Mouse (Mus musculus) thymus, adult 2 months (tissue): ENCODE results near the gene Plxdc1. TPM values are rescaled to one million over a fixed set of nuclear protein-coding genes. Genes with fewer than 3 reads are reported as not detected.

ENCODE experiments used
- DNase-seq: peaks from one replicate; pipeline ENCODE4 v3.0.0; 2021
- H3K27ac ChIP-seq: fragments of 200-500 bp; 2 replicates; pipeline ENCODE4 v1.5.1; 2012; ENCODE audit warnings: low read length, control low read depth; ENCODE audit not compliant: control insufficient read depth, insufficient read depth
- H3K27me3 ChIP-seq: fragments of 200-500 bp; 2 replicates; pipeline ENCODE4 v1.6.1; 2012; ENCODE audit warnings: mild to moderate bottlenecking, low read length, moderate library complexity, mixed read lengths; ENCODE audit not compliant: control insufficient read depth, insufficient read depth
- H3K36me3 ChIP-seq: fragments of 200-500 bp; 2 replicates; pipeline ENCODE4 v1.6.1; 2012; ENCODE audit warnings: mild to moderate bottlenecking, low read length, moderate library complexity; ENCODE audit not compliant: control insufficient read depth, insufficient read depth
- H3K4me1 ChIP-seq: fragments of 200-500 bp; replicated peaks from 2 replicates; pipeline ENCODE4 v1.6.1; 2012; ENCODE audit warnings: low read length; ENCODE audit not compliant: control insufficient read depth, insufficient read depth
- H3K4me3 ChIP-seq: fragments of 200-500 bp; 2 replicates; pipeline ENCODE4 v1.5.1; 2012; ENCODE audit warnings: mild to moderate bottlenecking, low read length, control low read depth, moderate library complexity; ENCODE audit not compliant: control insufficient read depth, insufficient read depth
- CTCF ChIP-seq: fragments of 200-500 bp; IDR thresholded peaks from 2 replicates; pipeline ENCODE4 v1.5.1; 2012; ENCODE audit warnings: mild to moderate bottlenecking, control low read depth, low read length, moderate library complexity, borderline replicate concordance; ENCODE audit not compliant: control insufficient read depth, poor library complexity, insufficient read depth; ENCODE audit errors: extremely low read depth
- POLR2A ChIP-seq: fragments of 200-500 bp; IDR thresholded peaks from 2 replicates; pipeline ENCODE4 v1.6.1; 2012; ENCODE audit warnings: mild to moderate bottlenecking, low read length, control low read depth, moderate library complexity; ENCODE audit not compliant: control insufficient read depth, poor library complexity, insufficient read depth; ENCODE audit errors: extremely low read depth
- WGBS: fragments of 180-500 bp; shearing (Covaris S2); methylation state at CpG from one replicate; pipeline ENCODE4 v1.1.7; 2018; 5-methylcytosine and 5-hydroxymethylcytosine counted together
- polyA plus RNA-seq: library from polyadenylated mRNA; depleted of rRNA; stranded (reverse); fragments of >200 nt; gene quantifications from 2 replicates; pipeline ENCODE4 v1.2.3, GENCODE M21; 2012

Plxdc1 gene
- polyA plus RNA-seq, 1 experiment = 77.5 TPM

- Histone ChIP-seq H3K27ac (peak within 1 kb of the TSS; percentile 99), H3K4me1 (peaks cover 54% of the 10 kb centered on the region), H3K36me3 (peaks cover 15% of the 10 kb centered on the region; the same call in 1 of the 2 replicates), H3K4me3 (peak within 1 kb of the TSS; percentile 95), H3K27me3 (no peaks in the 10 kb centered on the region)
- TF ChIP-seq CTCF (no peak), POLR2A (peak; percentile 88)
- peak; percentile 83 for DNase-seq
- under 1% methylated on average over 26 of the region's 26 CpGs for WGBS
These were observed 9.5 kb upstream of the Plxdc1 start, which contains the start of gene Arl5c for GRCm38 (mm10) chr11:97995564-97996288. Arl5c (minus strand) TSS chr11:97996181.

DNA sequence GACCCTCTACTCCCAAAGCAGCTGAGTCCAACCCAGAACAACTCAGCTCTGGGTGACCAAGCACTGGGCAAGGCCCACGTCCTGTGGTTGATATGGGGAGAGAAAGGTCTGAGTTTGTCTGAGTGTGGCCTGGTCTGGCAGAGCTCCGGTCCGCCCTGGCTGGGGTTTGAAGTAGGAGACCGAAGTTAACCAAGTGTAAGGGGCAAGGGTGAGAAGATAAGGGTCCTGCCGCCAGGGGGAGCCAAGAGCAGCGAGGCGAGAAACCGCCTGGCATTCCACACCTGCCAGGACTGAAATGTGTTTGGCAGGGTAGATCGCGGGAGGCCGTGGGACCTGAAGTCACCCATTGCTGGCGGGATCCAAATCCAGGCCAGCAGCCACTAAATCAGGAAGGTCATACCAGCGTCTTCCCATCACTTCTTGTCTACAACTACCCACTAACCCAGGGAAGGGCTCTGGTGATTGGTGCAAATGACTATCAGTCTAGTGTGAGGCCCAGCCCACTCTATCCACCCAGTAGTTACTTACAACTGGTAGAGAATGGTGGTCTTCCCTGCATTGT, 8.4 kb upstream of the Plxdc1 start:
- peaks cover 54% of the 10 kb centered on the region for H3K4me1 ChIP-seq
- H3K27ac ChIP-seq = peak overlapping the region; percentile 99
- TF ChIP-seq POLR2A (peak; percentile 50; the same call in 1 of the 2 replicates), CTCF (peak; percentile 96)
- no peaks in the 10 kb centered on the region for H3K27me3 ChIP-seq
- DNase-seq = peak; percentile 95
- WGBS = under 1% methylated on average over 13 of the region's 13 CpGs
- peak overlapping the region; percentile 95 for H3K4me3 ChIP-seq
- peaks cover 15% of the 10 kb centered on the region; the same call in 1 of the 2 replicates for H3K36me3 ChIP-seq

- peak overlapping the region; percentile 95 for H3K27ac ChIP-seq
- under 1% methylated on average over 26 of the region's 26 CpGs for WGBS
- peaks cover 15% of the 10 kb centered on the region; the same call in 1 of the 2 replicates for H3K36me3 ChIP-seq
- H3K4me3 ChIP-seq = peak overlapping the region; percentile 100
- DNase-seq = peak; percentile 90
- TF ChIP-seq CTCF = 0 out of 2 replicates have a peak, but pooled peaks have one; percentile 32
- TF ChIP-seq POLR2A = no peak
- no peaks in the 10 kb centered on the region for H3K27me3 ChIP-seq
- H3K4me1 ChIP-seq = peaks cover 49% of the 10 kb centered on the region
These were observed 2.4 kb upstream of the Plxdc1 start for GRCm38 (mm10) chr11:97988530-97989096.

- no peaks in the 10 kb centered on the region for H3K27me3 ChIP-seq
These were observed 1.6 kb upstream of the Plxdc1 start for GRCm38 (mm10) chr11:97987551-97988526.

DNA sequence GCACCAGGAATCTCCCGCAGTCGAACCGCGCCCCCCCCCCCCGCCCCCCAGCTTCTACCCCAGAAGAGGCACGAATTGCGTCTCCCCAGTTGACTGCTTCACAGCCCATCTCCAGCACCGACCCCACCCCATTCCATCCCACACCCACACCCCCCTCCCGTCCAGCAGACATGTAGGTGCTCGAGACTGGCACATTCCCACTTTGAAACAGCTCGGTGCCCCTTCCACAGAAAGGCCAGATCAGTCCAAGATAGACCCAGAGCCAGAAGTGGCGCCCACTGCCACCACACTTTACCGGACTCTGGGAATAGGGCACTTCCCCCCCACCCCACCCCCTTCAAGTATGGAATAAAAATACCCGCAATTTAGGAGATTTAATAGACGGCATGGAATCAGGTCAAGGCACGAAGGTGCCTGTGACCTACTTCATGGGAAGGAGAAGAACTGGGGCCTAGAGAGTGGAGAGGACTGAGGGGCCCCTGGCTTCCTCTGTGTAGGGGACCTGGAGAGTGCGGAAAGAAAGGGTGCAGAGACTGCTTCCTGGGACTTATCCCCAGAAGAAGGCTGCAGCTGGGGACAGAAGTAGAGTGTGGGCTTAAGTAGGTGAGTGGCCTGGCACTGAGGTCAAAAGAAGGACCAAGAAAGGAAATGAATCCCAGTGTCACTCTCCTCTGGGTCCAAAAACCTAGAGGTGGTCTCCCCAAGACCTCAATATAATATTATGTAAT, 658 bp upstream of the Plxdc1 start:
- DNase-seq = no peak
- no peaks in the 10 kb centered on the region for H3K27me3 ChIP-seq
- H3K27ac ChIP-seq = peak overlapping the region; percentile 79

More at GRCm38 (mm10) chr11:97987551-97988526, 1.6 kb upstream of the Plxdc1 start:
- peaks cover 53% of the 10 kb centered on the region for H3K4me1 ChIP-seq
- H3K4me3 ChIP-seq = peak overlapping the region; percentile 100
- H3K36me3 ChIP-seq = peaks cover 7% of the 10 kb centered on the region; the same call in 1 of the 2 replicates
- 1% methylated on average over 42 of the region's 42 CpGs for WGBS
- H3K27ac ChIP-seq = peak overlapping the region; percentile 95
- TF ChIP-seq POLR2A (no peak), CTCF (peak; percentile 83)
- DNase-seq = peak; percentile 93

More for the DNA sequence above, 658 bp upstream of the Plxdc1 start:
- H3K36me3 ChIP-seq = peaks cover under 1% of the 10 kb centered on the region; the same call in 1 of the 2 replicates
- H3K4me3 ChIP-seq = peak overlapping the region; percentile 87
- H3K4me1 ChIP-seq = peaks cover 52% of the 10 kb centered on the region
- WGBS = 35% methylated on average over 17 of the region's 17 CpGs
- TF ChIP-seq POLR2A (no peak), CTCF (no peak)
